Mouse (Mus musculus) 3134 (cell line): Measurements from ENCODE around the gene Tmem62.
"Not testable (repeated sequence)": the region's sequence is repeated elsewhere in the genome, so short reads cannot be mapped to it uniquely, and the experiment has no call there.

Experiments used
- DNase-seq: peaks from one replicate; pipeline ENCODE4 v3.0.0-alpha.2; 2011; ENCODE audit warnings: low spot score; ENCODE audit not compliant: insufficient read length; ENCODE audit errors: extremely low read depth

Gene Tmem62

DNA sequence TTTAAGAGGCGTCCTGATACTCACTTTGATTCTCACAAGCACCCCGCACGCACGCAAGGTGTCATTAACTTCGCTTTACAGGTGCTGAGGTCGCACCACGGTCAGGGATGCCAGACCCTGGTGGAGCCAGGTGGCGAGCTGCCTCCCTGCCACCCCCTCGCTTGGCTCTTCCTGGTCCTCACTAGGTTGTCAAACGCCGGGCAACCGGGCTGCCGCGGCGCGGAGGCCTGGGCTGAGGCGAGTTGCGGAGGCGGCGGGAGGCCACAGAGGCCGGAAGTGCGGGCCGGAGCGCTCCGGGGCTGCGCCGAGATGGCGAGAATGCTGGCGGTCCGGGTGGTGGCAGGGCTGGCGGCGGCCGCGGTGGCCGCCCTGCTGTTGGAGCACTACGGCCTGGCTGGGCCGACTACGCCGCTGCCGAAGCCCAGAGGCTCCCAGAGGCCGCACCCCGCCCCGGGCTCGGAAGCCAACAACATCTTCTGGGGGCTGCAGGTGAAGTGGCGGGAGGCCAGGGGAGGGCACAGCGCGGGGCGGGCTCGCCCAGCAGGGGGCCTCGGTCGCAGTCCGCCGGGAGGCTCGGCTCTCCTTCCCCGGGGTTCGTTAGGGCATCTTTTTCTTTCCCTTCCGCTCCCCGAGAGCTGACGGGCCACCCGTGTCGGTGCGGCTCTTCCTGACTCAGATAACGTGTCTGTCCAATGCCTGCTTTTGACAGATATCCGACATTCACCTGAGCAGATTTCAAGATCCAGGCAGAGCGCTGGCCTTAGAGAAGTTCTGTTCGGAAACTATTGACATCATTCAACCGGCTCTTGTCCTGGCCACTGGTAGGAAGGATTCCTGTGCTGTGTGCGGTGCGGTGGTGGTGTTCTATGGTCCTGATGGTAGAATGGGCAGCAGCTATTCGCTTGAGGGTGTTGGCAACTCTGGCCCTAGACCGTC is at the start of gene Tmem62:
Tmem62 (plus strand) TSS at position 28 of the 936 bp plus-strand sequence.
- peak; percentile 86 for DNase-seq

DNA sequence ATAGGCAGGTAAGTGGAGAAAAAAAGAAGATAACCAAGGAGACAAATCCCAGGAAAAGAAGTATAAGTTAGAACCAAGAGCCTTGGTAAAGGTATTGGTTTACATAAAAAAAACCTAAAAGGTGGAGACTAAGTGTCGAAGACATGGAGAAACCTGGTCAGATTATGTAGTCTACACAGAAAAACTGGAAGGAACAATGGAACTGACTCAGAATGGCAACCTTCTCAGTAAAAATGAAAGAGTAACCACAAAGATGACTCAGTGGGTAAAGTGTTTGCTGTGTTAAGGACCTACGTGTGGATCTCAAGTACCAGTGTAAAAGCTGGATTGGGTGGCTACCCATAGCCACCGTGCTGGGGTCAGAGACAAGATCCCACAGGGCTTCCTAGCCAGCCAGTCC is 43.8 kb upstream of the Tmem62 start:
- DNase-seq: peak; percentile 24

DNA sequence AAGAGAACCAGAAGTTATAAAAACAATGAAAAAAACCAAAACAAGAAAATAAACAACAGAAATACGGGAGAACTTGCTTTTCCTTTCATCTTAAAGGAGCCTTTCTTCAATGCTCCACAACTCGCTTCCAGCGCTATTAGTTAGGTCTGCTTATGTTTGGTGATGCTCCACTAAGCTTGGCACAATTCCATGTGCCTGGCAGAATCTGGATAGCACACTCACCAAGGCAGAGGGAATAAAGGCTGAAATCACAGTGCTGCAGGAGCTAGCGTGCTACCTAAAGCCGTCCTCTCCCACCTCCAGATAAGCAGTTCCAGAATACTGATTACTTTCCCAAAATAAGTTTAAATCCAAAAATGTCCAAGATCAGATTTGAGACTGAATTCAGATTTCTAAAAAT is 25.6 kb upstream of the Tmem62 start:
- no peak for DNase-seq

DNA sequence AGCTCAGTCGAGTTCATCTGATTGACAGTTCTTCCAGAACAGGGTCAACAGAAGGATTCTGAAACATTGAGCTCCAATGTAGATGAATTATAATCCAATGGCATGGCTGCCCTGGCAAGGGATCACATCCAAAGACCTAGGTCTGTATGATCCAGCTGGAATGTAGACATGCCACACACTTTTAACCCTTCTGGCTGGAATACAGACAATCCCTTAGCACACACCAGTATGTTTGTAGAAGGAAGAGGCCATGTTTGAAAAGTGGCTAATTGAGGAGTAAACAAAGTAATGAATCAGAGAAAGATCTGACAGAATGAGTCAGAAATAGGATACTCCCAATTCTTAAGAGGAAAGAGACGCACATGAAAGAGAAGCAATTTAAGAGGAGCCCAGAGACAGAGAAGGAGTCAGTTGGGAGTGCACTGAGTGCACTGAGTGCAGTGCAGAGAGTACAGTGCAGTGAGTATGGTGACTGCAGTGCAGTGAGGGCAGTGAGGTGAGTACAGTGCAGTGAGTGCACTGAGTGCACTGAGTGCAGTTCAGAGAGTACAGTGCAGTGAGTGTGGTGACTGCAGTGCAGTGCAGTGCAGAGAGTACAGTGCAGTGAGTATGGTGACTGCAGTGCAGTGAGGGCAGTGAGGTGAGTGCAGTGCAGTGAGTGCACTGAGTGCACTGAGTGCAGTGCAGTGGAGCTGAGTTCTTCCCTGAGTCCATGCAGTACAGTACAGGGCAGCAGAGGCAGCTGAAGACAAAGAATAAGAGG is 24.5 kb upstream of the Tmem62 start:
- DNase-seq: no peak

DNA sequence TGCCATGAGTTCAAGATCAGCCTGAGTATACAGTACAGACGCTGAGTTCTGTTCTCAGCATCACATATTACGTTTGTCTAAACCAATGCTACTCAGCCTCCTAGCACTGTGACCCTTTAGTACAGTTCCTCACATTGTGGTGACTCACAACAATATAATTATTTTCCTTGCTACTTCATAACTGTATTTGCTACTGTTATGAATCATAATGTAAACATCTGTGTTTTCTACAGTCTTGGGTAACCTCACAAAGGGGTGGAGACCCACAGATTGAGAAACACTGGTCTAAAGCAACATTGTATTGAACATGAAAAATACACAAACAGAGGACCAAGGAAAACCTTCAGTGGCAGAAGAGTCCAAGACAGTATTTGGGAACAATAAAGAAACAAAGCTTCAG is 17.5 kb upstream of the Tmem62 start:
- no peak for DNase-seq

DNA sequence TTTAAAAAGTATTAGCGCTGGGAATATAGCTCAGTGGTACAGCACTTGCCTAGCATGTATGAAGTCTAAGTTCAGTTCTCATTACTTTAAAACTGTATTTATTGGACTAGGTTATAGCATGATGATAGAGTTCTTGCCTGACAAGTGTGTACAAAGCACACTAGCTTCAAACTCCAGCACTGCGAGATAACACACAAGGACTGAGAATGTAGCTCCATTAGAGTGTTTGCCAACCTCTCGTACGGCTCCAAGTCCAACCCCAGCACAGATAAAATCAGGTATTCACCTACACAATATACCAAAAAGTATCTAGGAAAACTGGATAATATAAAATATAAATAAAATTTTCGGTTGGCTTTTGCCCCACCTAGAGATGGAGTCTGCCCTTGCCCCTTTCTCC is 17.0 kb upstream of the Tmem62 start:
- DNase-seq: no peak

DNA sequence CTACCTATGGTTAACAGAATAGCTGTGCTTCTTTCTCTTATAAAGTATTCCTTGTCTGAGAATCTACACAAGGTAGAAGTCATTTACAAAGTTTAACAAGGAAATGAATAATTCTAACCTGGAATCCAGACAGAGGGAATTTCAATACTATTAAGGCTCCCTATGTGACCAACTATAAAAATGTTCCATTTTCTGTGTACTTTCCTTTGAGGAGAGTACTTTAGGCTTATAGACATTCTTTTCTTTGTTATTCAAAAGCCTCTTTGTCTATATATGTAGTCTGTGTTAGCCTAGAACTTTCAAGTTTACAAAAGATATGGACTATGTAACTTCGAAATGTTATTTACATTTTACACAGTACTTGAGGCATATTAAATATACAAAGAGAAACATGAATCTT is 16.6 kb upstream of the Tmem62 start:
- DNase-seq: no peak

DNA sequence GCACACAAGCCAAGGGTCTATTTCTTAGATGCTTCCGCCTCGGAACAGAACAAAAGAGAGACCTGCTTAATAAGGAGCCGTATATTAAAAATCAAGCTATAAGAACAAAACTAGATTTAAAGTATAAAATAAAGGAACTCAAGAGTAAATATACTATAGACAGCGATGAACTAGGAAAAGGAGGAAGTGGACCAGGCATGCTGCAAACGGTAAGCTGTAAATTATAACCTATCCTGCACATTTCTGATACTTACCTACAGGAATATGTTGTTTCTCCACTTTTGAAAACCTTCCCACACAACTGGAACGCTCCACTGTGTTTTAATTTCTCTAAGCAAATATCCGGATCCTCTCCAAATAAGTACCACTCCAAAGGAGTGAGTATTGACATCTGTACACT is 13.7 kb upstream of the Tmem62 start:
- no peak for DNase-seq

DNA sequence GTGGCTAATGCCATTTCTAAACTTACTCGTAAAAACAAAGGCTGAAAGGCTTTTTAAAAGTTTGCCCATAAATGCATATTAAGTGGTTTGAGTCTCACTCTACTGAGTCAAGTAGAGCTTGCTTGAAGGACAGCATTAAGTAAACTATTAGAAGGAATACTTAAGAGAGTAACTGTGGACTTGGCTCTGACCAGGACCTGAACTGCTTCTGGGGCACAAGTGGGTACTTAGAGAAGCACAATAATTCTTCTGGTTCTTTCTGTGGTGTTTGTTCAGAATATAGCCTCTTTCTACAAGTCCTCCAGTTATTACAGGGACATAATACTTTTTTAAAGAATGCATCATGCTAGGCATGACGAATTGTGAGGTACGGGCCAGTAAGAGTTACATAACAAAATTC is 11.3 kb upstream of the Tmem62 start:
- DNase-seq: no peak

DNA sequence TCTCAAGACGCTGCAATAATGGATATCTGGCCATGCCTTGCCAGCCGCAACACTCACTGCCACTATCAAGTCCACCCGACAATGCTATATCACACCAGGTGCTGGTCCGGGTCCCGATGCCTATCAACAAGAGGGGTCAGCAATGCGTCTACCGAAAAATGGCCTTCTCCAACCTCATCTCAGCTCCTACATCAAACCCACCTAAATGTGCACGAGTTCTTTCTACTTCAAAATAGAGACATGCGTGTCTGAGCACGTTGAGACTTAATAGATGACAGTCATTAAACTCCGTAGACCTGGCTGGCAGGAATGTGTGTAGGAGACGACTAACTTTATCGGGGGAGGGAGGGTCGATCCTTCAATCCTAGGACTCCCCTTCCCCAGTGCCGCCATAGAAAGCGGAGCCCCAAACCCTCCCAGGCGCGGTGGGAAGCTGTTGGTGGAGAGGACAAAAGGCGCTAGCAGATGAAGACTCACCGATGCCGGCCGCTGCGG is 6.7 kb upstream of the Tmem62 start:
- no peak for DNase-seq

DNA sequence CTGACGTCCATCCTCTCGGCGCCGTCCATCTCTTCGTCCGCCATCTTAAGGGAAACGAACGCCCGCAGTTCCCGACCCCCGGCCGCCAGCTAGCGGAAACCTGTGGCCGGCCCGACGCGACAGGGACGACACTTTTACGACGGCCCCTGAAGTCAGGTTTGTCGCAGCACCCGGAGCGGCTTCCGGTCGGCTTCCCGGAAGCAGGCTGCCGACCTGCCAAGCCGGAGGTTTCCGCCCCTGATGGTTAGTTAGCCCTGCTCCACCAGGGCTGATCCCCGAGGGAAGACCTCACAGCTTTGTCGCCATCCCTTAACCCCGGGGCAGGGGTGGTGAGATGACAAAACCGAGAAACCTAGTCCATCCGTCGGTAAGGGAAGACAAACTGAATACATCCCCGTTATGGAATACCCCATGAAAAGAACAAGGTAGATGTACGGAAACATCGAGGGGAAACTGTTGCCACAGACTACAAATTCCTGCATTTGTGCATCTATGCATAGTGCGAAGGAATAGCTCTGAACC is 6.2 kb upstream of the Tmem62 start, which contains the start of gene Ubr1:
Ubr1 (minus strand) TSS at position 157 of the 522 bp plus-strand sequence.
- DNase-seq: peak; percentile 90

DNA sequence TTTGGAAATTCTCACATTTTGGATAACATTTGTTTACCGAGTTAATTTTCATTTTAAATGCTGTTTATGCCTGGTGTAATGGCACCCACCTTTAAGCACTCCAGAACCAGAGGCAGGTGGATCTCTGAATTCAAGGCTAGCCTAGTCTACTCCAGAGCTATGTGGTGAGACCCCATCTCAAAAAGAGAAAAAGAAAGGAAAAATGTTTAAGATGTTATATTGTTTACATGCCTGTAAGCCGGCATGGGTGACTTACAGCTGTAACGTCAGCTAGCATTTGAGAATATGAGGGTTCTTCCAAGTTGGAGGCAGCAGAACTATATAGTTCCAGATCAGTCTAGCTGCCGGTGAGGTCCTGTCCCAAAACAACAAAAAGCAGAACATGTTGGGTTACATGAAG is 5.1 kb upstream of the Tmem62 start:
- no peak for DNase-seq

DNA sequence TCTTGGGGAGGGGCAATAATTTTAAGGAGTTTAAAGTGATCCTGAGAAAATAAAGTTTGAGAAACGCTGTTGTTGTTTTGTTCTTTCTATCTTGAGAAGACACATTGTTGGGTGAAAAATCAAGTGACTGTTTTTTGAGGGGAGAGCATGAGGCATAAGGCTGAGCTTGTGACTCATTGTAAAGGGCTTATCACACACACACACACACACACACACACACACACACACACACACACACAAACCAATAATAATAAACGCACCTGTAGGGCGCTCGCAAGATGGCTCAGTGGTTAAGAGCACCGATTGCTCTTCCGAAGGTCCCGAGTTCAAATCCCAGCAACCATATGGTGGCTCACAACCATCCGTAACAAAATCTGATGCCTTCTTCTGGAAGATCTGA is 4.6 kb upstream of the Tmem62 start:
- DNase-seq: not testable (repeated sequence)

DNA sequence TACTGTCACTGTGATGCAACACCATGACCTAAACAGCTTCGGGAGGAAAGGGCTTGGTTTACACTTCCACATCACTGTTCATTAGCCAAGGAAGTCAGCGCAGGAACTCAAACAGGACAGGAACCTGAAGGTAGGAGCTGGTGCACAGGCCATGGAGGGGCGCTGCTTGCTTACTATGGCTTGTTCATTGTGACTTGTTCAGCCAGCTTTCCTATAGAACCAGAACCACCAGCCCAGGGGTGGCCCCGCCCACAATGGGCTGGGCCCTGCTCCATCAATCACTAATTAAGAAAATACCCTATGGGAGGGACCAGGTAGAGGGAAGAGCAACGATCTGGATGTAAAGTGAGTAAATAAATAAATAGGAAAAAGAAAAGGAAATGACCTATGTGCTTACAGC is 3.9 kb upstream of the Tmem62 start:
- no peak for DNase-seq

DNA sequence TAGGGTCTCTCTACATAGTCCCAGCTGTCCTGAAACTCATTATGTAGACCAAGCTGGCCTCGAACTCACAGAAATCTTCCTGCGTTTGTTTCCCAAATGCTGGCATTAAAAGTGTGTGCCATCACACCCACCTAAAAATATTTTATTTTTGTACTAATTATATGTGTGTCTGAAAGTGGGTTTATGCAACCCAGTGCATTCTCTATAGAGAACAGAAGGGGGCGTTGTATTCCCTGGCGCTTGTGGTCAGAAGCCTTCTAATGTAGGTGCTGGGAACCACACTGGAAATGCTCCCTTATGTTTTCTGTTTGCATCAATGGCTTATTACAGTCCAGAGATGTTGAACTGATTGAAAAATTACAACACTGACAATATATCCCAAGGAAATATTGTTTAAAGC is 509 bp upstream of the Tmem62 start:
- peak; percentile 18 for DNase-seq

DNA sequence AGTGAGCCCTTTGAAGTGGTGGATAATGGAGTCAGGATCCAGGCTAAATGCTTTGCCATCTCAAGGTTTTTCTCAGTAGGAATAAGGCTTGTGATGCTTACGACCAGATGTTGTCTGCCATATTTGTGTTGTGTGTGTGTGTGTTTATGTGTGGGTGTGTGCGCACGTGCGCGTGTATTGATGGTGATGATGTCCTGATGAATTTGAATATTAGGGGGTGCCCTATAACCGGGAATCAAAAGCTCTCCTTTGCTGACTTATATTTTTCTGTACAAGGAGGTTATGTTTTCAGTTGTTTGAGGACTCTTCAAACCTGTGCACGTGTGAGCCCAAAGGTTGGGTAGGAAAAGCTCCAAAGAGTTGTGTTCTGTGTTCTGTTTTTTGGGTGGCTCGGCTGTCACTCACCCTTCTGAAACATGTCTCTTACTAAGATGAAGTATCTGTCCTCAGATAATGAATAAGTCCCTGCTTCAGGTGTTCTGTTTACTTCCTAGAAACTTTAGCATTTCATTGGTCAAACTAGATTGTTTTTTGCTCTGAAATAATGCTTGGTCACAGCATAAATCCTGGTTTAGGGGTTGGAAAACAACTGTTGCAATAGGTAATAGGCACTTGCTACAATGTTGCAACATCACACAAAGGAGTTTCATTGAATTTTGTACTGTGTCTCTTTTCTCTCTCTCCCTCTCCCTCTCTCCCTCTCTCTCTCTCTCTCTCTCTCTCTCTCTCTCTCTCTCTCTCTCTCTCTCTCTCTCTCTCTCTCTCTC is 1.3 kb downstream of the Tmem62 start:
- no peak for DNase-seq

DNA sequence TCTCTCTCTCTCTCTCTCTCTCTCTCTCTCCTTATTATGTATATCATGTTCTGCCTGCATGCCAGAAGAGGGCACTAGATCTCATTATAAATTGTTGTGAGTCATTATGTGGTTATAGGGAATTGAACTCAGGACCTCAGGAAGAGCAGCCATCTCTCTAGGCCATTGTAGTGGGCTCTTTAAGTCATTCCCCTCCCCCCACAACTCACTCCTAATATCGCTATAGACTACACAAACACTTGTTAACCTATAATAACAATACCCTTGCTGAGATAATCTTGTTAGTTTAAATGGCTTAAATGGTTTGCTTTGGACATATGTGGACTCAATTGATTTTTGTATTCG is 1.8 kb downstream of the Tmem62 start:
- peak; percentile 37 for DNase-seq

DNA sequence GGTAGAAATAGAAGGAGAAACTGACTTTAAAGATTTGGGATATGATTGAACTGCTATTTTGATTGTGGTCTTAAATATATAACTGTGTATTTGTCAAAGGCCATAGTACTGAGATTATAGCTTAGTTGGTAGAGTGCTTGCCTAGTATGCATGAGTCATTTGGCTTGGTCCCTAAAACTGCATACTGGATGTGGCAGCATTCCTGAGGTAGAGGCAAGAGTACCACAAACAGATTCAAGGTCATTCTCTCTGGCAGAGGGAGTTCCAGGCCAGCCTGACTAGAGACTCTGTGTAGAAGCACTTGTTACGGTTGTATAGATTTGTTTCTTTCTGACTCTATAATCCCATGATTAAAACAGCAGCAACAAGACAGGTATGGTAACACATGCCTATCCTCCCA is 3.0 kb downstream of the Tmem62 start:
- peak; percentile 63 for DNase-seq

DNA sequence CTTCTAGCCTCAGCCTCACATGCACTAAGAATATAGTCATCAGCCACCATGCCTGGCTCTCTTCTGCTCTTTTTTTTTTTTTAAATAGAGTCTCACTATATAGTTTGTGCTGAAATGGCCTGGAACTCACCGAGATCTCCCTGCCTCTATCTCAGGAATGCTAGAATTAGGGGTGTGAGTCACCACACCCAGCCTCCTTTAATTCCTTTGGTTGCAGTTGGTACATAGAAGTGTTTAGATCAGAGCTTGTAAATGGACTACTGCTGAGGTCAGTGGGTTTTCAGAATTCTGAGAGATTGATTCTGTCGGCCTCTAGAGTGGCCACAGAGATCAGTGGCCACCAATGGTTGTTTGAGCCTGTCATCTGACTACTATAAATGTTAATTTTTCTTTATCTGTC is 4.0 kb downstream of the Tmem62 start:
- DNase-seq: peak; percentile 56

DNA sequence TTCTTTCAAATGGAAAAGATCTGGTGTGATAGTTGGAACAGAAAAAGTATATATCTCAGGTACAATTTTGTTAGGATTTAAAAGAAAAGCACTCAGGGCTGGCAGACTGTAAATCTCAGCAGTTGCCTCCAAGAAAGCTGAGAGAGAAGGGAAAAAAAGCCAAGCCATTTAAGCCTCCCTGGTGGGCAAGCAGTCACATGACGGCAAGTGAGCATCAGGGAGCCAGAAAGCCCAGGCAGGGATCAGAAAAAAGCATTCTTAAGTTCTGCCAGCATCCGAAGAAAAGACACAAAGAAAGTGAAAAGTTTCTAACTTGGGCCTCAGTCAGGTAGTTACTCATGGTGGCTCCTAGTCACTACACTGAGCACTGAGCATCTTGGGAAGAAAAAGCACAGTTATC is 6.8 kb downstream of the Tmem62 start:
- DNase-seq: no peak

DNA sequence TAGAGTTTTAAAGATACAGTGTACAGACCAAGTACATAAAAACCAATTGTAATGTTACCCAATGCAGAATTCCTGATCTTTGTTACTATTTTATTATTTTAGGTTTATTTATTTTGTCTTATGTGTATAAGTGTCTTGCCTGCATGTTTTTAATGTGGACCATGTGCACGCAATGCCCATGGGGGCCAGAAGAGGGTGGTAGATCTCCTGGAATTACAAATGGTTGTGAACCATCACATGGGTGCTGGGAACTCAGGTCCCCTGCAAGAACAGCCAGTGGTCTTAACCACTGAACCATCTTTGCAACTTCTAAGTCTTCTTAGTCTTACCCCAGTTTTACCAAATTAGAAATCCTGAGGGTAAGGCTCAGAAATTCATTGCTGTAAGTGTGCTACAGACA is 8.4 kb downstream of the Tmem62 start:
- DNase-seq: no peak
